Mouse (Mus musculus) layer of hippocampus, adult 18-20 months (tissue): ENCODE measurements around the gene Yars. TPM values are rescaled to one million over a fixed set of nuclear protein-coding genes. Genes with fewer than 3 reads are reported as not detected.

Experiments
- DNase-seq, 2 experiments: peaks; one replicate each; pipeline ENCODE4 v3.0.0; 2022; ENCODE audit warnings: low spot score in 2 of 2
- total RNA-seq, 2 experiments: library from RNA; stranded (reverse); gene quantifications; 2 replicates each; pipeline ENCODE4 v1.2.3; 2021

The Yars gene
- total RNA-seq, 2 experiments from 2014 or later = 78.5 to 81.1 TPM

DNA sequence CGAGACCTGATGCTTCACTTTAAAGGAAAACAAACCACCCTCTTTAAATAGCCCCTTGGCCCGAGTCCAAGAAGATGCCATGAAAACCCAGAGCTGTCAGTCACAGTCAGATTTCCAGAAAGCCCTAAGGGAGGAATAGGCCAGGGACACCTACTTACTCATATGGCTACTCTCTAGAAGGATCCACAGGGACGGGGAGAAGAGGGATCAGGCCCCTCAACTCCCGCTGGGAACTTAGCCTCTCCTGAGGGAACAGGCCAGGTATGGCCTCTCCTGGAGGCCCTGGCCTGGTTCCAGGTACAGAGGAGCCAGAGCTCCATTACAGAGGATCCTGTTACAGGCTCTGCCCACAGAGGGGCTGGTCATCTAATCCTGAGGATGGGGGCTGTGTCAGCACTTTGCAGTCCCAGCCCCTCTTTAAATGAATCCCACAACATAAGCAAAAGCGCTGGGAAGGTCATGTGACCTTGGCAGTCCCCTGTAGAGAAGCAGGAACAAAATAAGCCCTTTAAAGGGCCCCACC is 36.9 kb downstream of the Yars start:
- no peak for DNase-seq

DNA sequence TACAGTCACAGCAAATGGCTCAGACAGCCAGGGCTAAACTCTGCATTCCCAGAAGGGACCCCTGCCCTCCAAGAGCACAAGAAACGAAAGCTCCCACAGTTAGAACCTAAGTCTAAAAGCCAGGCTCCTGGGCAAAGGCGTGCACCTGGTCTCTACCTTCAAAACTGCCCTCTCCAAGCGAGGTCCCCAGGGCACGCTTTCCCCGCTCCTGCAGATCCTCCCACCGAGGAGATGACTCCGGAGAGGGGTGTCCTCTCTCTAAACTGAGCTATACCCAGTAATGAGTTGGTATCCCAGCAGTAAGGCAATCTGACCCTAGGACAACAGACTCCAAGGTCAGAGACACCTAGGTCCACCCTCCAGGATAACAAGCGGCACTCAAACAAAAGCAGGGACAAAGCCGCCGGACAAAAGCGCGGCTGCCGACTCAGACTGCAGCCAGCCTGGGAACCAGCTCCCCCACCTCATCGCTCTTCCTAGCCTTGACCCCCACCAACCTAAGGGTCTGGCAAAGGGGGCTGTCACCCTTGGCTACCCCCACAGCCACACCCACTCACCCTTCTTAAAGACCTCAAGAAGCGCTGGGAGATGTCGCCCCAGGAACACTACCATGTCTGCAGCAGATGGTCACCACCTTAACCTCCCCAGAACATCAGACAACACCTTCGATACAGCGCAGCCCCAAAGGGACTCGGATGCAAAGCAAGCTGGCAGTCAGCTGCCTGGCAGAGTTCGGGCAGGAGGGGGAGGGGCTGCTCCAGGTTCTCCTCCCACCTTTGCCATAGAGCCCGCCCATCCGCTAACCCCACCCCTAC is 37.8 kb downstream of the Yars start:
- DNase-seq = no peak

DNA sequence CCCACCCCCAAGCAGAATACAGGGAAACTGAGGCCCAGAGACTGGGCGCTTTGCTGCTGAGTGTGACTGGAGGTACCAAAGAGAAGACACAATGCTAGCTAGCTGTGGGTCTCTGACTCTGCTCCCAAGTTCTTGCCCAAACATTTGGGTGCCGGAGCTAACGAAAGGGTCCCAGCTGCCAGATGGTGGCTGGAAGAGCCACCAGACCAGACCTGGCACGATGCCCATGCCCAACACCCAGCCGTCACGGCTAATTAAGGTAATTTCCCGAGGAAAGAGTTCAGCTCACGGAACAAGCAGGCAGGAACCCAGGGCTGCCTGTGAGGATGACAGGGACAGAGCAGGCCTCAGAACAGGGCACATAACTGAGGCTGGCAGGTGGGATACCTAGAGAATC is 38.4 kb downstream of the Yars start:
- DNase-seq = no peak

DNA sequence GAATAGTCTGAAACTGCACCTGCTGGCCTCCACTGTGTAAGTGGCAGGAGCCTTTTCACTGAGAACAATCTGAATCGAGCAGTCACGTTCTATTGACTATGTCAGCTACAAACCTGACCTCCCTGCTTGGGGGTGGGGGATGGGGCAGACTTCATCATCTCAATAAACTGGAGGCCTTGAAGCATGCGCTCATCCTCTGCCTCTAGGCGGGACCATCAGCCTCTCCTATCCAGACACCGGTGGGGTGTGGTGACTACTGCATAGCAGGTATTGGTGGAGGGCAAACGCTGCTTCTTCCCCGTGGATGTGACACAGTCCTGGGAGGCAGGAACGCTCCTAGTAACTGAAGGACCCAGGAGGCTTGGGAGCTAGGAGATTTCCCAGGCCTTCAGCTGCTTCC is 41.4 kb downstream of the Yars start:
- no peak for DNase-seq

DNA sequence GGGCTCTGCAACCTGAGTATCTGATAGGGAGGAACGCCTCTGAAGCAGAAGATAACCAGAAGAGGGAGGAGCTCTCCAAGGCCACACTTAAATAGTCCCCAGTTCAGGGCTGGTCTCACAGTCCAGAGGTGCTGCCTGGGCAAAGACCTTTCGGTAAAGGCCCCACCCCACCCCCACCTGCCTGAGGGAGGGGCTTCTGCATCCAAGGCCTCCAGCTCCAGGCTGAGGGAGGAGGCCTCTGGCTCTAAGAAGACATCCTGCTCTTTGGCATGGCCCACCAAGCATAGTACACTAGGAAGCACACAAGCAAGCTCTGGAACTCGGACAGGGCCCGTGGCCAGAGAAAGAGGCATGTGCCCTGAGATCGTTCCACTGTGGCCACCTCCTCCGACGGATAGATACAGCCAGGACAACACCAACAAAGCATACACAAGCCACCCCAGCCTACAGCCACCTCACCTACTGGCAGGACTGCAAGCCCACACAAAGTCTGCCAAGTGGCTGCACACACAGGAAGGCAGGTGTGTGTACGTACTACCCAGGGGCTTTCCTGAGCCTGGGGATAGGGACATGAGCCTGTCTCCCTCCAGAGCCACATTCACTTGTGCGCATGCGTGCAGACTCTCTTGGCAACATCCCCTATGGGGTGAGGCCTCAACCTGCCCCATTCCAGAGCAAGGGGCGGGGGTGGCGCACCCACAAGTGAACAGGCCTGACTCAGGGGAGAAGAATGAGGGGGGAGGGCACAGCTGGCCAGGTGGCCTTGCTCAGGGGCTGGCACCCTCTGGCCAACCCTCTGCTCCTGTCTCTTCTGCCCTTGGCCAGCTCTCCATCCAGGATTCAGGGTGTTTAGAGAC is 42.3 kb downstream of the Yars start:
- DNase-seq = no peak

DNA sequence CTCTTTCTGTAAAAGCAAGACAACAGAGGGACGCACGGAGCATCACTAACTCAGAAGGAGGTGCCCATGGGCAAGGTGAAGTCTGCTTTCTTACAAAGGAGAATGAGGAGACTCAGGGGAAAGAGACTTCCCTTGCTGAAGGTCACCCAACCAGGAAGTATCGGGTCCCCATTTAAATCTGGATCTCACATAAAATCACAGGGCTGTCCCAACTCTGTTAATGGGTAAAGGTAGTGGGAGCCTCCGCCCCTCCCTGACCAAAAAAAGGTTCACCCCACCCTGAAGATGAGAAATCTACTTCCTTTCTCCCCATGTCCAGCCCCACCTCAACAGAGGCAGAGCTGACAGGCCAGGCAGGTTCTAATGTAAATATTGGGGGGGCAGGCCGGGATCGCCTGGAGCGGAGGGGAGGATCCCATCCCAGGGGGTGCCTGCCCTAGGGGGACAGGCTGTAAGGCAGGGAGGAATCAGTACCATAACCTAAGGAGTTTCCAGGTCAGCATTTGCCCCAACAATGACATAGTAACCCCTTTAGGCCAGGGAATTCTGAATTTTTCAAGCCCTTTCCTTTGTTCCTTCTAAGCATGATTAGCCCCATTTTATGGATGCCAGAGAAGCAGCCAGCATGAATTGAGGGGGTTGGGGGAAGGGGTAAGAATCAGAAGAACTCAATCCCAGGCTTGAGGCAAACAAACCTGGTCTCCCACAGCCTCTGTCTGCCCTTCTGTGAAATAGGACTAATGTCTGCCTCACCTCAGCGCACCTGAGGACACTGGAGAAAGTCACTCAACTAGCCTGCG is 43.2 kb downstream of the Yars start:
- no peak for DNase-seq

DNA sequence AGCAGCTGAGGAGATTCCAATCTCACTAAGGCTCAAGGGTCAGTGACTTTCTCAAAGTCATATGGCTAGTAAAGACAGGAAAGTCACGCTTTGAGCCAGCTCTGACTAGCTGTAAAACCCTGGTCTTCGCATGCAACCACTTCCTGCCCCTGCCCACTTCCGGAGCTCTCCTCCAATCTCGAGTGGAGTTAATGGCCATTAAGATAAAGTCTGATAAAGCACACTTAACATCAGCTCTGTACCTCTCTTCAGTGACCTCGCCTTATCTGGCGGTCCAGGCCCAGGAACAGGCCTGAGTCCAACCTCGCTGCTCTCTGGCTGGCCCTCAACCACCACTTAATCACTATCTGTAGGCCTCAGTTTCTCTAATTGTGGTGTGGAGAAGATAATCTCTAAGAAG is 44.9 kb downstream of the Yars start:
- no peak for DNase-seq

DNA sequence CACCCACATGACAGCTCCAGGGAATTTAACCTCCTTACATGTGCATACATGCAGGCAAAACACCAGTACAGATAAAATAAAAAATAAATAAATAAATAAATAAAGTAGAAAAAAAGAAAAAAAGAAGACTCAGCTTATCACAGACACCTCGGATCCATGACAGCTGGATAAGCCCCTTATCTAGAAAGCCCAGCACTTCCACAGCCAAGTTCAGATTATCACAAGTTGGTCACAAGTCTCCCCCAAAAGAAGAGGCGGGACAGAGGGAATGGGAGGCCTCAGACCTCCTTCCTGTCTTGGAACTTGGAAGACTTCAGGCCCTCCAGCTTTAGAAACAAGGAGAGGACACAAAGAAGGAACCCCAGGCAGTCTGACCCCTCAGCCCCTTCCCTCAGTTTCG is 45.6 kb downstream of the Yars start:
- DNase-seq = no peak

DNA sequence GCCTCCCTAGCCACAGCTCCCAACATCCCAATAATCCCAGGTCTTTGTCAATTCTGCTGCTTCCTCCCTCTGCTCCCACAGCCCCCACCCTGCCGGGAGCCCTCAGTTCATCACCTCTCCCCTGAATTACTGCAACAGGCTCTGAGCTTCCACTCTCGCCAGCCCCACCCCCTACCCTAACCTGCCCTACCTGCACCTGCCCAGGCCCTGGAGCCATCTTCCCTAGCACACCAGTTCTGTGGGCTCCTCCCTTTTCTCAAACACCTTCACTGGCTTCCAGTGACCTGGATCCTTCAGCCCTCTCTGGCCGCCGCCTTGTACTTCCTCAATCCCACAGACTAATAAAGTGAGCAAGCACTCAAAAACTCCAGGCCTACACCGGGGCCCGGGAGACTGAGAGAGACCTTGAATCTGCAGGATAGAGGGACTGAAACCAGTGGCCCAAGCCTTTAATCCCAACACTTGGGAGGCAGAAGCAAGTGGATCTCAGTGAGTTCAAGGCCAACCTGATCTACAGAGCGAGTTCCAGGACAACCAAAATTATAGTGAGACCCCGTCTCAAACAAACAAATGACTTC is 46.8 kb downstream of the Yars start:
- DNase-seq = no peak

DNA sequence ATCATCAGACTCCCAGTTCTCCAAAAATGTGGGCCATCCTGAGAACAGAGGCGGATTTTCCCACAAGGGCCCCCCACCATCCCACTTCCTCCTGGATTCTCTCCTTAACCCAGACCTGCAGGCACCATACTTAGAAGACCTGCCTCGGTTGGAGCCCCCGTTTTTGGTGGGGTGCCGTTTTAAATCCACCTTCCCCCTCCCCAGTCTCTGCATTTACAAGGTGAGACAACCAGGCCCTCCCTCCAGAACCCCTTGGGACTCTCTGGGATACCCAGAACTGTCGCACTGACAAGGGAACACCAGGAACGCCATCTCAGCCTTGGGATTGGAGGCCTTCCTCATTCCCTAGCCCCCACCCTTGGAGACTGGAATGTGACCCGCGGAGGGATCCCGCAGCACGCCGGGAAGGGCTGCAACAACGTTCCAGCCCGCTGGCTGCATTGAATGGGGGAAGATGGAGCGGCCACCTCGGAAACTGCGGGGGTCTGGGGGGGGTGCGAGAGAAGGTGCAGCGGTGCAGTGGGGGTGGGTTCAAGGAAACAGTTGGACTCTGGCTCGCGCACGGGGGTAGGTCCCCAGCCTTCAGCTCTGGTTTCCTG is 48.4 kb downstream of the Yars start:
- DNase-seq = no peak

DNA sequence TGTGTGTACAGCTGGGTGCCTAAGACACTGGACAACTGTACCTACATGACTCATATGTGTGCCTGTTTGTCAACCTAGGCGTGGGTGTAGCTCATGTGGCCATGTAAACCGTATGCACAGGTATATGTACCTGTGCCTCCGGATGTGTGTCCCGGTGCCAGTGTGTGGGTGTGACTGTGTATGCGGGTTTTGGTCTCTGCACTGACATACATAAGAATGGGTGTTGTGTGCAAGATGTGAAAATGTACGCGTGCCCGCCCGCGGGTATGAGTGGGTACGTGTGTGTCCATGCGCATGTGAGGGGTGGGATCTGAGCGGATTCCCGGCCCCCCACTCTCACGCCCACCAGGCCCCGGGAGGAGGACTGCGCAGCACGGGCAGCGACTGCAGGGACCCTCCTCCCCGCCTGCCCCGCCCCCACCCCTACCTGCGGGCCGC is 49.0 kb downstream of the Yars start:
- peak in 1 of 2 experiments; percentile 33 for DNase-seq

DNA sequence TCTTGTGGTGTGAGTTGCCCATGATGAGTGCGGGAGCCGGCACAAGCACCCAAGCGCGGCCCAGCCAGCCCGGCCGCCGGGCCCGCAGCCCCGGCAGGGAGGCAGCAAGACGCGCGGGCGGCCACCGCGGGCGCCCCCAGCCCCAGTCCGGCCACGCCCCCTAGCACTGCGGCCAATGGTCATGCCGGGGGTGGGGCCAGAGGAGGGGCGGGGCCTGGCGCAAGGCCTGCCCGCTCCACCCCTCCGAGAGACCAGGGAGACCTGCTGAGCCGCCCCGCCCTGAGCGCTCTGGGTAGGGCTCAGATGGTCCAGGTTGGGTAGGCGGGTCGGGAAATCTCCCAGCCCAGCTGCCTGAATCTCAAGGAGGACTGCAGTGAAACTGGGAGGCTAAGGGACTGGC is 49.5 kb downstream of the Yars start:
- DNase-seq = peak; percentile 40 to 49

DNA sequence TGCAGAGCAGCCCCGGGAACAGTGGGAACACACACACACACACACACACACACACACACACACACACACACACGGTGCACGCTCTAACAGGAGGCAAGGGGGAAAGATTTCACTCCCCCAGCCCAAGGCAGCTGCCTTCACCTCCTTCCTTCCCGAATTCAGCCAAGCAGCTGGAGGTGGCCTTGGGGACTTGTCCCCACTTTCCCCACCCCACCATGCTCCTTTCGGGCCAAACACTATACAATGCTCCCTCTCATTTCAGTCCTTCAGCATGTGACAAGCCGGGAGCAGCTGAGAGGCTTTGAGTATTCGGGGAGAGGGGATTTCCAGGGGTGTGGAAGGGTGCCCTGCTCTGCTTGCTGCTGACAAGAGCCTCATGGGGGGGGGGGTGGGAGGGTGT is 52.3 kb downstream of the Yars start:
- no peak for DNase-seq

DNA sequence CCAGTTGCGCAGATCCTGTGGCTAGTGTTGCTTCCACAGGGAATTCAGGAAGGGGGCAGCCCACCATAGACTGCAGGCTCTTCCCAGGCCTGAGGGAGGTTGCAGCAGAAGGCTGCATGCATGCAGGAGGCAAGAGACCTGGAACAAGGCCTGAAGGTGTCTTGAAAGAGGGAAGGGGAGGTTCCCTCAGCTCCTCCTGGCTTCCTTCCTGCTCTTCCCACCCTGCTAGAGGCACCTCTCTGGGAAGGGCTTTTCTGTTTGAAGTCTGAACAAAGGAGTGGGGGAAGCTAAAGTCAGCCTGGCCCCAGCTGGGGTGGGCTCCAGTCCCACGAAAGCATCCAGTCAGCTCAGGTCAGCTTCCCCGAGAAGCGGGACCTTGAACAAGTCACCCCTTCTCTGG is 52.8 kb downstream of the Yars start:
- no peak for DNase-seq

DNA sequence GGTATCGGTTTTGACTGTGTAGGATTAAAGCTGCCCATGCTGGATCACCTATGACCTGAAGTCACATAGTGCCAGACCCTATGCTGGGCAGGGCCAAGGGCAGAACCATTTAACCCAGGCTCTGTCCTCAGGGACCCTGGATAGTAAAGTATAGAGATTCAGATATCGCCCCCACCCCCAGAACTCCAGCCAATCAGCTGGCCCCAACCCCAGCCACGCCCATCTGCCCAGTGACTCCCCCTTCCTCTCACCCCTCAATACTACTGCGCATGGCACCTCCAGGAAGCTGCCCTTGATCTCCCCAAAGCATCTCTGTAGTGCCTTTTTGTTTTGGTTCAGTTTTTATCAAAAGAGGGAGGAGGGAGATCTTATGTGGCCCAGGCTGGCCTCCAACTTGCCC is 53.2 kb downstream of the Yars start:
- no peak for DNase-seq

DNA sequence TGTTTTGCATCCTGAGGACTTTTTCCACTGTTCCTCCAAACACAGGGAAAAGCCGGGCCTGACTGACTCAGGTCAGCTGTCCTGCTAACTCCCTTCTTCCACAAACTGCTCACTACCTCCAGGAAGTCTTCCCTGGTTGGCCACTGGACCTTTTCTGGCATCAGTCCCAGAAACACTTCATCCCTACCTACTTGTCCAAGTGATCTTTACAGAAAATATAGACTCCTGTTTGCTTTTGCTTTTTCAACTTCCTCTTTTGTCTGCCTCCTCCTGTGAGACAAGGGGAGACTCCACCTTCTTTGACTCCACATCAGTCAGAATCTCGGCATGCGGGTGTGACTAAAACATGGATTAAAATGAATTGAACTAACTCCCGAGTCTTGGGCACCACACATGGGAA is 55.2 kb downstream of the Yars start:
- DNase-seq = no peak

DNA sequence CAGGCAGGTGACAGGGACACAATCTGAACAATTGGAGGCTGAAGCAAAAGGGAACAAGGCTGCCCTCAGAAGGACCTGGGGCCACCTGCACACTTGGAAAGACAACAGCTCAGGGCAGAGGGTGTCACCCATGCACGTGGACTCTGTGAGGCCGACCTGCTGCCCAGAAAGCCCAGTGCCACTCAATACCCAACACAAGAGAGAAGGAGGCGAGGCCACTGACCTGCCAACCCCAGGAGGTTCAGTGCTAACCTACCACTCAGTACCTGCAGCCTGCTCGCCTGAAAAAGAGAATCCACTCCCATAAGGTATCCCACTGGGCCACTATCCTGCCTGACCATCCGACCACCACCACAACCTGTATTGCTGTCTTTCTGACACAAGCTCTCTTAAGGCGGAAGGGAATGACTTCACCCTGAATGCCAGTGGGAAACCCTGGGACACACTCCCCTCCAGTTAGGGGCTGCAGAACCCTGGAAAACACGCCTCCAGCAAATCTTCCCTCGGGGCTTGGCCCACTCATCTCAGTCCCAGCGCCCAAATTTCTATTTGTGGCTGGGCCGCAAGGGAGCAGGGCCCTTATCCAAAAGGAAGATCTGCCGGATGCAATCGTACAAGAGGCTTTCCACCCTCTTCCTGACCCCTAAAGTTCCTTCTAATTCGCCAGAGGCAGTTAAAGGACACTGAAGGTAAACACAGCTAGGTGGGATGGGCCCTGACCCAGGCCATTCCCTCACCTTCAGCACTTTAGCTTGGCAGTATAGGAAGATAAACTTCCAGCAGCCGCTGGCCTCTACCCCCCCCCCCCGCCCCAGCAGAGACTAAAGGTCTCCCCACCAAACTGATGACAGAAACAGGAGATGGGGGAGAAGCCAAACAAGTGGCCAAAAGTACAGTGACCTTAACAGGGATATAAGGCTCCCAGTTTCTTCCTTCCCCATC is 57.1 kb downstream of the Yars start:
- no peak for DNase-seq

DNA sequence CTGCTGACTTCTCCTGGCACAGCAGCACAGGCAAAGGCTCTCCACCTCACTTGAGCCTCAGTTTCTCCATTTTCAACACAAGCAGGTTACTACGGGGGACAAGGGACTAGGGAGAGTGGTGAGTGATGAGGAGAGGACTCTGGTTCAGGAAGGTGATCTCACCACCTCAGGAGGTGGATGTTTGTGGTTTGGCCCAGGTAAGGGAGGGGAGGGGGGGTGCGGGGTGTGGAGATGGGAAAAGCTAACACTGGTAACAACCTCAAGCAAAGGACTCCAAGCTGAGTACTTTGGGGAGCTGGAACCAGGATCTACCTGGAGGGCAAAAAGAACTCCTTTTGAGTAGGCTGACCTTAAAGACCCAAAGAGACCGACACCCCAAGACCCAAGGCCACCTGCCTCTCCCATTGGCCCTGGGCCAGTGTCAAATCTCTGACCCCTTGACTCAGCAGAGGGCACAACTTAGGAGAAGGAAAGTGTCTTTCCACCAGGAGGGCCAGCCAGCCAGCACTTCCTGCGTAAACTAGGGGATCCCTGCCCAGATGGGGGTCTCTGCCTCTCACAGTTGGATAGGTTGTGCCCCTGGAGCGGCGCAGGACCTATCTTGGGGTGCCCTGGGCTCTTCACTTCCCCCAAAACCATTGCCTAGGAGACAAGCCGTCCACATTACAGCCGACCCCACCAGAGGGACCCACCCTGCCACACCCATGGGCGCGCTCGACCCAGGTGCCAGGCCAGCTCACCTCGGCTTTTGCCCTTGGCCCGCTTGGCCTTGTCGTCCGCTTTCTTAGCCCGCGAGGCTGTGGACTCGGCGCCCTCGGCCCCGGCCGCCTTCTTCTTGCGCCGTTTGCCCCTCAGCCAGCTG is 58.1 kb downstream of the Yars start:
- DNase-seq = no peak
